In the genomic region with DNA sequence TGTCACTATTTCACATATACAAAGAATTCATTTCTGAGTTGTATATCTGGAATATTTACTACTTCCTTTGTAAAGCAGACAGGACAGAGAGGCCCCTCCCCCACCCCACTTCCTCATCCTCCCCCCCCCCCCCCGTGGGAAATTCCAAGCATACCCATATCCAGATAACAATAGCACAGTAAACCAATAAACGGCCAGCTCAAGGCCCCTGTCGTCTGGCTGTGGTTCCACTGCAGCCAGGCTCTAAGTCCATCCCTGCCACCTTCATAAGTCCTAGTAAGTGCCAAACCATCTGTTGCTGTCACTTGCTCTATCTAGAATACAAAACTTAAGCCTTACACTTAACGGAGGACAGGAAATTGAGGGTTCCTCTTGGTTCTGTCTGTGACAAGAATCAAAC, we compare ENCODE assay signal across 11 mouse cellular contexts.
DNase-seq lines count a peak whose midpoint lies in the region; ATAC-seq and TF ChIP-seq lines count a peak whose summit lies in the region.
"Had no signal": no experiment of that assay in that cellular context is flagged by ENCODE, and none has a peak within 500 bp of the region (broad histone marks: within the 10 kb centered on the region; RNA-seq: fewer than 3 reads in every experiment).

No protein-coding gene starts in this region.

- no peak for TF ChIP-seq EP300 in heart, postnatal 0 days (IDR thresholded peaks at IDR 0.05; ENCODE audit: low read depth)

- no peak for TF ChIP-seq CTCF in heart, postnatal 0 days (IDR thresholded peaks at IDR 0.05; ENCODE audit: low read depth)

- H3K36me3 ChIP-seq in heart, postnatal 0 days (replicated peaks; ENCODE audit: control insufficient read depth, insufficient read depth, low read length): no peaks in the 10 kb centered on the region
- no peaks in the 10 kb centered on the region for H3K36me3 ChIP-seq in hindbrain, embryonic 12.5 days
- H3K36me3 ChIP-seq: stomach, embryonic 15.5 days had no signal

- H3K9ac ChIP-seq in heart, postnatal 0 days (replicated peaks; ENCODE audit: low read depth, low read length): no peak overlapping the region
- no peak overlapping the region for H3K9ac ChIP-seq in hindbrain, embryonic 12.5 days
- H3K9ac ChIP-seq: forebrain, embryonic 13.5 days; stomach, embryonic 15.5 days had no signal

- H3K4me2 ChIP-seq in heart, postnatal 0 days (ENCODE audit: low read depth, low read length): no peak overlapping the region
- no peak overlapping the region for H3K4me2 ChIP-seq in hindbrain, embryonic 12.5 days (replicated peaks)
- H3K4me2 ChIP-seq: forebrain, embryonic 13.5 days; stomach, embryonic 15.5 days had no signal

- H3K27me3 ChIP-seq in heart, postnatal 0 days (ENCODE audit: control insufficient read depth, insufficient read depth, low read length): no peaks in the 10 kb centered on the region
- no peaks in the 10 kb centered on the region for H3K27me3 ChIP-seq in hindbrain, embryonic 12.5 days
- H3K27me3 ChIP-seq: forebrain, embryonic 13.5 days; stomach, embryonic 15.5 days had no signal

- peak; percentile 59; the same call in 1 of the 2 replicates for ATAC-seq in heart, postnatal 0 days (ENCODE audit: insufficient read depth, low read depth)
- ATAC-seq in hindbrain, embryonic 12.5 days (ENCODE audit: low FRiP score): no peak
- ATAC-seq: forebrain, embryonic 13.5 days had no signal

- H3K27ac ChIP-seq in heart, postnatal 0 days (ENCODE audit: low read depth): 0 out of 2 replicates have a peak overlapping the region, but pooled peaks have one; percentile 27
- no peak overlapping the region for H3K27ac ChIP-seq in hindbrain, embryonic 12.5 days
- H3K27ac ChIP-seq: forebrain, embryonic 13.5 days; stomach, embryonic 15.5 days had no signal

- DNase-seq in CD4-positive helper T cell, adult 2 months (ENCODE audit: low read depth, low spot score): peak; percentile 32
- DNase-seq in Muller cell, postnatal 12 days (ENCODE audit: inconsistent ontology term): peak; percentile 70
- DNase-seq in heart, postnatal 0 days (ENCODE audit: low spot score): peak; percentile 47
- peak; percentile 60 for DNase-seq in kidney, postnatal 14 days
- DNase-seq in spleen, postnatal 36 days (ENCODE audit: low spot score in 2 of 2): no peak
- no peak for DNase-seq in testis, postnatal 10 days (ENCODE audit: low spot score)
- DNase-seq in adipocyte (ENCODE audit: low spot score): no peak
- DNase-seq: cerebellum, adult 9-10 months had no signal

- no peaks in the 10 kb centered on the region for H3K9me3 ChIP-seq in heart, postnatal 0 days (replicated peaks; ENCODE audit: control insufficient read depth, low read length)
- H3K9me3 ChIP-seq in hindbrain, embryonic 12.5 days (replicated peaks): no peaks in the 10 kb centered on the region
- H3K9me3 ChIP-seq: forebrain, embryonic 13.5 days; stomach, embryonic 15.5 days had no signal

- no peak overlapping the region for H3K4me3 ChIP-seq in heart, postnatal 0 days (ENCODE audit: low read depth, low read length)
- no peak overlapping the region for H3K4me3 ChIP-seq in hindbrain, embryonic 12.5 days
- H3K4me3 ChIP-seq: forebrain, embryonic 13.5 days; stomach, embryonic 15.5 days had no signal

- H3K4me1 ChIP-seq in heart, postnatal 0 days (ENCODE audit: control insufficient read depth, insufficient read depth): peaks cover 34% of the 10 kb centered on the region
- H3K4me1 ChIP-seq in hindbrain, embryonic 12.5 days: peaks cover 19% of the 10 kb centered on the region

- 5% methylated on average over 4 of the region's 4 CpGs for WGBS in heart, postnatal 0 days
- 9% methylated on average over 4 of the region's 4 CpGs for WGBS in hindbrain, embryonic 12.5 days

Comparison
In these comparisons a context has a peak if more than half of its experiments do, and no peak if none do; other contexts are left out.
1. DNase-seq: peak in CD4-positive helper T cell, adult 2 months (single experiment), Muller cell, postnatal 12 days (single experiment), heart, postnatal 0 days (single experiment) and kidney, postnatal 14 days (single experiment); none in spleen, postnatal 36 days (0 of 2), testis, postnatal 10 days (single experiment) and adipocyte (single experiment).